Mouse (Mus musculus) liver, embryonic 16.5 days (tissue): ENCODE measurements around the gene Gbx1. TPM values are rescaled to one million over a fixed set of nuclear protein-coding genes. Genes with fewer than 3 reads are reported as not detected.

ENCODE experiments used
- ATAC-seq: fragments of 200-750 bp; cut with Nextera tagmentation; 2 replicates; pipeline ENCODE4 v1.8.0; 2017; ENCODE audit warnings: low read depth, mild to moderate bottlenecking, moderate number of reproducible peaks, moderate library complexity
- H3K27ac ChIP-seq: fragments of 300-500 bp; sonication (generic); 2 replicates; pipeline ENCODE4 v1.5.1; 2014; ENCODE audit warnings: mild to moderate bottlenecking, low read length
- H3K27me3 ChIP-seq: fragments of 300-500 bp; sonication (generic); 2 replicates; pipeline ENCODE4 v1.6.1; 2014; ENCODE audit warnings: low read depth, low read length, mixed read lengths; ENCODE audit not compliant: control insufficient read depth, insufficient read depth
- H3K36me3 ChIP-seq: fragments of 300-500 bp; sonication (generic); 2 replicates; pipeline ENCODE4 v1.6.1; 2014; ENCODE audit warnings: mild to moderate bottlenecking; ENCODE audit not compliant: control insufficient read depth, insufficient read depth
- H3K4me1 ChIP-seq: fragments of 300-500 bp; sonication (generic); 2 replicates; pipeline ENCODE4 v1.6.1; 2014; ENCODE audit warnings: low read depth, low read length, mixed read lengths; ENCODE audit not compliant: control insufficient read depth
- H3K4me2 ChIP-seq: fragments of 300-500 bp; sonication (generic); 2 replicates; pipeline ENCODE4 v1.6.1; 2014; ENCODE audit warnings: low read depth, low read length, mixed read lengths
- H3K4me3 ChIP-seq: fragments of 300-500 bp; sonication (generic); 2 replicates; pipeline ENCODE4 v1.5.1; 2014; ENCODE audit warnings: low read depth, mild to moderate bottlenecking, low read length
- H3K9ac ChIP-seq: fragments of 300-500 bp; sonication (generic); 2 replicates; pipeline ENCODE4 v1.6.1; 2014; ENCODE audit warnings: low read depth, low read length
- H3K9me3 ChIP-seq: fragments of 300-500 bp; sonication (generic); replicated peaks from 2 replicates; pipeline ENCODE4 v1.6.1; 2016; ENCODE audit warnings: low read length; ENCODE audit not compliant: control insufficient read depth
- WGBS: fragments of 180-500 bp; shearing (Covaris S2); extraction: QIAGEN DNeasy Blood & Tissue Kit; methylation state at CpG from one replicate; pipeline ENCODE4 v1.1.7; 2014; ENCODE audit not compliant: insufficient replicate concordance; 5-methylcytosine and 5-hydroxymethylcytosine counted together
- polyA plus RNA-seq: library from polyadenylated mRNA; unstranded; fragments of >200 nt; fragmentation: Nextera tagmentation; extraction: Ambion mirVana; gene quantifications from 2 replicates; pipeline ENCODE4 v1.2.1, GENCODE M21; 2015

Gbx1 gene
- polyA plus RNA-seq, 1 experiment from 2014 or later: not detected

- peaks cover 13% of the 10 kb centered on the region for H3K4me1 ChIP-seq
- no peak overlapping the region for H3K4me2 ChIP-seq
- no peaks in the 10 kb centered on the region for H3K9me3 ChIP-seq
- H3K27me3 ChIP-seq: peaks cover 29% of the 10 kb centered on the region
- H3K4me3 ChIP-seq: no peak overlapping the region
- no peak for ATAC-seq
- H3K9ac ChIP-seq: no peak overlapping the region
- H3K27ac ChIP-seq: no peak overlapping the region
- peaks cover 14% of the 10 kb centered on the region for H3K36me3 ChIP-seq
- 68% methylated on average over 6 of the region's 6 CpGs for WGBS
Observed at GRCm38 (mm10) chr5:24475476-24476241, 51.3 kb downstream of the Gbx1 start.

DNA sequence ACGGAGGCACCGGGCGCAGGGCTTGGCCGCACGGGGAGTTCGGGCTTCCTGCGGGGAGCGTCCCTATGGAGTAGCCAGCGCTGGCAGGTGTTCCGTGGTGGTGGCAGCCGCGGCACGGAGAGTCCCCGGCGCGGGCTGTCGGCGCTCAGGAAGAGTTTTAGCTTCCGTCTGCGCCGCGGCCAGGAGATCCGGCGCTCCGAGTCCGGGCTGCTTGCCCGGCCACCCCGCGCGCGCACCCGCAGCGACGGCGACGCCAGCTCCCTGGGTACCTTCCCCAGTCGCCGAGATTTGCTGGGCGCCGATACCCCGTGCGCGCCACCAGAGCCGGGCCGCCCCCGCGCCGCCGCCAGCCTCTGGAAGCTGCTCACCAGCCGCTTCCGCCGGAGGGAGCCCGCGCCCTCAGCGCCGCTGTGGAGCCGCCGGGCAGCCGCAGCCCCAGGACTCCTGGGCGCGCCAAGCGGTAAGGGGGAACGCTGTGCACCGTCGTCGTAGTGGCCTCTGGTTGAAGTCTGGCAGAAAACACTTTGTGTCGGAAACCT, 52.2 kb downstream of the Gbx1 start:
- 6% methylated on average over 67 of the region's 67 CpGs for WGBS
- peaks cover 29% of the 10 kb centered on the region for H3K27me3 ChIP-seq
- H3K9ac ChIP-seq: no peak overlapping the region
- peaks cover 11% of the 10 kb centered on the region for H3K36me3 ChIP-seq
- 0 out of 2 replicates have a peak, but pooled peaks have one; percentile 6 for ATAC-seq
- H3K4me3 ChIP-seq: peak overlapping the region; percentile 44
- no peak overlapping the region for H3K27ac ChIP-seq
- H3K9me3 ChIP-seq: no peaks in the 10 kb centered on the region
- H3K4me2 ChIP-seq: peak overlapping the region; percentile 56
- H3K4me1 ChIP-seq: peaks cover 13% of the 10 kb centered on the region

- H3K4me3 ChIP-seq: peak overlapping the region; percentile 44
- H3K9ac ChIP-seq: no peak overlapping the region
- H3K9me3 ChIP-seq: no peaks in the 10 kb centered on the region
- ATAC-seq: peak; percentile 14; the same call in 1 of the 2 replicates
- H3K4me2 ChIP-seq: peak overlapping the region; percentile 56
- no peak overlapping the region for H3K27ac ChIP-seq
- H3K36me3 ChIP-seq: peaks cover 8% of the 10 kb centered on the region
- peaks cover 13% of the 10 kb centered on the region for H3K4me1 ChIP-seq
- 6% methylated on average over 73 of the region's 77 CpGs for WGBS
- peaks cover 29% of the 10 kb centered on the region for H3K27me3 ChIP-seq
Observed at GRCm38 (mm10) chr5:24474025-24474722, 52.8 kb downstream of the Gbx1 start.

DNA sequence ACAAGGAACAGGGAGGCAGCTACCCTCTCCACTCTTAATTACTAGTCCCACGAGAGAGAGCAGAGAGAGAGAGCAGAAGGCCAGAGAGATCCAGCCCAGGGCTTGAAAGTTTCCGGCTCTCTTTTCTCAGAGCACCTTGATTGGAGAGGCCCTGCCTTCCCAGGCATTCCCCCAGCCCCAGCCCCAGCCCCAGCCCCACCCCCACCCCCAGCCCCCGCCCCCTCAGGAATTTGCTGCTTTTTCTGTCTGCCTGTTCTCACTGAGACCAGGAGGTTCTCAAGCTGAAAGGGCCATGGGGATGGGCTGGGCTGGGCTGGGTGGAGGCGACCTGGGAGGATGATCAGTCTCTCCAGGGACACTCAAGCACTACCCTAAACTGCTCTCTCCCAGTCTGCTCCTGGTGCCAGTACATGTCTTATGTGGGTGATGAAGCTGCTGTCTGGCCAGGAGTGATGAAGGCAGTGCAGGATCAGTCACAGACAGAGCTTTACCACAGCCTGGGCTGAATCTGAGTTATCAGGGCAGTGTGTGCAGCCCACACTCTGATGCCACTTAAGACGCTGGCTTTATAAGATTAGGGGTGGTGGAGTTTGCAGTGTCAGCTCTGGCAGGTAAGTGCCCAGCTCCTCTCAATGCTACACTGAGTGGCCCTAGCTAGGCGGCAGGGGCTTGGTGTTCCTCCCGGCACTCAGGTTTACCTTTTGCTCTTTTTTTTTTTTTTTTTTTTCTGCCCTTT, 54.0 kb downstream of the Gbx1 start:
- H3K36me3 ChIP-seq: peaks cover 3% of the 10 kb centered on the region; the same call in 1 of the 2 replicates
- no peak overlapping the region for H3K9ac ChIP-seq
- H3K4me1 ChIP-seq: peaks cover 13% of the 10 kb centered on the region
- H3K4me3 ChIP-seq: no peak overlapping the region
- no peaks in the 10 kb centered on the region for H3K9me3 ChIP-seq
- H3K4me2 ChIP-seq: no peak overlapping the region
- WGBS: 61% methylated on average over 7 of the region's 7 CpGs
- ATAC-seq: no peak
- H3K27ac ChIP-seq: no peak overlapping the region
- H3K27me3 ChIP-seq: peaks cover 29% of the 10 kb centered on the region

DNA sequence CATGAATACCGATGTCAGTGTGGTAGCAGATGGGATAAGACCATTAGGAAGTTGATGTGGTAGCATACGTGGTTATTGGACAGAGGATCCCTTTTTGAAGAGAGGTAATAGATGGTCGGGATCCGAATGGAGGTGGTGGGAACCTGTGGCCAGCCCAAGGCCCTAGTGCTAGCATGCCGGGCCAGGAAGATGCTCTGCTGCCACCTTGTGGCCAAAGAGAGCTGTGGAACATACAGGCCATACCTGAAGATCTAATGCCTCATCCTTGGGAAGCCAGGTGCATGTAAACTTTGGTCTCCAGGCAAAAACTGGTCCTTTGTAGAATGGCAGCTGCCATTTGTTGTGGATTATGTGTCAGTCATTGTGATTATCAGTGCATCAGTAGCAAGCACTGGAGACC, 56.4 kb downstream of the Gbx1 start:
- H3K4me1 ChIP-seq: peaks cover 13% of the 10 kb centered on the region
- no peak overlapping the region for H3K27ac ChIP-seq
- WGBS: 8% methylated on average over 5 of the region's 5 CpGs
- H3K9ac ChIP-seq: no peak overlapping the region
- H3K9me3 ChIP-seq: no peaks in the 10 kb centered on the region
- H3K4me3 ChIP-seq: no peak overlapping the region
- H3K4me2 ChIP-seq: no peak overlapping the region
- ATAC-seq: peak; percentile 49; the same call in 1 of the 2 replicates
- peaks cover 29% of the 10 kb centered on the region for H3K27me3 ChIP-seq
- H3K36me3 ChIP-seq: no peaks in the 10 kb centered on the region

GRCm38 (mm10) chr5:24466762-24467161, 60.2 kb downstream of the Gbx1 start:
- ATAC-seq: no peak
- Histone ChIP-seq H3K4me3 (no peak overlapping the region), H3K9ac (no peak overlapping the region), H3K4me2 (no peak overlapping the region), H3K9me3 (no peaks in the 10 kb centered on the region), H3K4me1 (no peaks in the 10 kb centered on the region), H3K27ac (no peak overlapping the region), H3K36me3 (no peaks in the 10 kb centered on the region), H3K27me3 (no peaks in the 10 kb centered on the region)
- 72% methylated on average over 12 of the region's 12 CpGs for WGBS

- Histone ChIP-seq H3K9me3 (no peaks in the 10 kb centered on the region), H3K27ac (no peak overlapping the region), H3K36me3 (no peaks in the 10 kb centered on the region; the same call in 1 of the 2 replicates), H3K4me3 (no peak overlapping the region), H3K9ac (no peak overlapping the region), H3K27me3 (no peaks in the 10 kb centered on the region), H3K4me2 (no peak overlapping the region), H3K4me1 (peaks cover 34% of the 10 kb centered on the region)
- no peak for ATAC-seq
- 73% methylated on average over 7 of the region's 7 CpGs for WGBS
Observed at GRCm38 (mm10) chr5:24455613-24456012, 71.4 kb downstream of the Gbx1 start.

DNA sequence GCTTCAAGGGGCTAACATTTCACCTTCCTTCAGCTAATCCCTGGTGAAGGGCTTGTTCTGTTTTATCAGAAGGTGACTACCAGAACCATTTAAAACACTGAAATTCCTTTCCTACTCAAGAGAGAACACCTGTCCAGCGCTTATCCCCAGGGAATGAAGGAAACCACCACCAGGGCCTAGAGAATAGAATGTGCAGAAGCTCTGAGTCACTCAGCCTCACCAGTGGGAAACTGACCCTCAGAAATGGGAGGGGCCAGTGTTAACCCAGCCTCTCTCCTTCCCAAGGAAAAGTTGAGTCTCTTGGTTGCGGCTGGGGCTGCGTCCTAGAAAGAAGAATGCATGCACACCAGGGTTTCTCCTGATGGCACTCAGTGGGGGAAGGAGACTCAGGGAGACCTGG, 71.9 kb downstream of the Gbx1 start:
- no peak for ATAC-seq
- WGBS: 84% methylated on average over 3 of the region's 3 CpGs
- no peak overlapping the region for H3K27ac ChIP-seq
- H3K36me3 ChIP-seq: no peaks in the 10 kb centered on the region; the same call in 1 of the 2 replicates
- H3K27me3 ChIP-seq: no peaks in the 10 kb centered on the region
- no peaks in the 10 kb centered on the region for H3K9me3 ChIP-seq
- no peak overlapping the region for H3K4me3 ChIP-seq
- H3K9ac ChIP-seq: no peak overlapping the region
- H3K4me2 ChIP-seq: no peak overlapping the region
- peaks cover 34% of the 10 kb centered on the region for H3K4me1 ChIP-seq
